Mouse (Mus musculus): Measurements from ENCODE around the gene Gm20716.

Gm20716 gene

GRCm38 (mm10) chr2:168230026-168230728 is at the start of gene Gm20716, which contains the start of the genes Dpm1 and Mocs3:
Gm20716 (minus strand) TSS chr2:168230364.
Dpm1 (minus strand) TSS chr2:168230591.
Mocs3 (plus strand) TSS chr2:168230622.
- in situ Hi-C loops (cut with MboI, MseI) = no loop called here

DNA sequence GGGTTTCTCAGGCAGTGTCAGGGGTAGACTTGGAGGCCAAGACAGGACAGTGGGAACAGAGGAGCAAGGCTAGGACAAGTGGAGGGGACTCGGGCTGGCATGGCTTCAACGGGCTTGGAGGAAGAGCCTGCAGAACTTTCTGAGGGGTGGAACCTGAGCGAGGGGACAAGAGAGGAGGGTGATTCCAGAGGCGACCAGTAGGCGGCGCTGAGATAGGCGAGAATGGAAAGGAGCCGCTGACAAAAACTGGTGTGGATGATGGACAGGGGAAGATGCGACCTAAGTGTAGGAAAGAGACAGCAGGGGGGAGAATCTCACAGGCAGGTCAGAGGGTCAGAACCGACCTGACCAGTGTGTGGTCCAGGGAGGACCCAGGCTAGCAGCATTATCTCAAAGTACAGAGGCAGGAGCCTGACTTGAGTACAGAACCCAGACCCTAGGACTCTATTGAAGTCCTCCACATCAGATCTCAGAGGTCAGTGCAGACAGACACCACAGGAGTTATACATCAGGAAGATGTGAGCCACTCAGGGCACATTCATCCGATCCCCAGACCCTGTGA is 44.3 kb upstream of the Gm20716 start:
- in situ Hi-C loops (cut with MboI, MseI) = no loop called here

DNA sequence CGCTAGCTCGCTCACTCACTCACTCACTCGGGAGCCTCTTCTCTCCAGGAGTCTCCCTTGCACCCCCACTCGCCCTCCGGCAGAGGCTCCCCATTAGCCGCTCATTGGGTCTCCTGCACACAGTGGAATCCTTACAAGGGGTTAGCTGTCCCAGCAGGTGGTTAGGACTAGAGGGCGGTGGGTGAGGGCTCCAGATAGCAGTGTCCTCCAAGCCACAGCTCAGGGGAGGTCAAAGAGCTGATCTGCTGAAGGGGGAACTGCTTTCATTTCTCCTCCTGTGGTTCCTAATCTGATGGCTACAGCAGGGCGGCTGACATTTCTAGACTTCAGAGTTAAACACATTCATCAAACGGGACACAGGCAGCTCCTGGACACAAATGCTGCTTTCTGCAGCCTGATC is 43.2 kb upstream of the Gm20716 start:
- in situ Hi-C loops (cut with MboI, MseI) = no loop called here

DNA sequence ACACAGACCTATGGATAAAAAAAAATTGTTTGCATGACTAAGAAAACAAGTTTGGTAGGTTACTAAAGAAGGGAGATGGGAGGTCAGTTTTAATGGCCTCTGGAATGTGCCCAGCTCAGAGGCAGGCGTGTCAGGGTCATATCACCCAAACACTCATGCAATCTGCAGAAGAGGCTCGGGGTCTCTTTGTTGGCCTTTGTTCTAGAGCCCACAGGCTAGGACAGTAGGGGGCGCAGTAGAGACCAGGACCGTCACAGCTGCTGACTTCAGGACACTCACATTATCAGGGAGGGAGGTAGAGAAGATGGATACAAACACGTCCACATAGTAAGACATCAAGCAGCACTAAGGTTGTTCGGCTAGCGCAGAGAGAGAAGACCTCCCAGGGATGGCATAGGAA is 37.9 kb upstream of the Gm20716 start:
- in situ Hi-C loops (cut with MboI, MseI) = no loop called here

DNA sequence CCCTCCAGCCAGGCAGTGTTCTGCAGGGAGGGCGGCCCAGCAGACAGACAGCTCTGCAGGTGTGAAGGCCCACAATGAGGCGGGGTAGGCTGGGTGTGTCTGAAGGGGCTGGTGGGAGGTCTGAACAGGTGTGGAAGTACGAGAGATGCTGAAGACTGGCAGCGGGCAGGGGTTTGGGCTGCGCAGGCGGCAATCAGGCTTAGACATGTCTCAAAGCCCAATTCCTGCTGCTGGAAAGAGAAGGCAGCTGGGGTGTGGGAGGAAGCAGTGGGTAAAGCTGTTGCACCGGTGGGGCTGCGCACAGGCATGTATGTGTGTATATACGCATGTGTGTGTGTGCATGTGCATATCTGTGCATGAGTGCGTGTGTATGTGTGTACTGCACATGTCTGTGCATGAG is 30.7 kb upstream of the Gm20716 start:
- in situ Hi-C loops (cut with MboI, MseI) = no loop called here

DNA sequence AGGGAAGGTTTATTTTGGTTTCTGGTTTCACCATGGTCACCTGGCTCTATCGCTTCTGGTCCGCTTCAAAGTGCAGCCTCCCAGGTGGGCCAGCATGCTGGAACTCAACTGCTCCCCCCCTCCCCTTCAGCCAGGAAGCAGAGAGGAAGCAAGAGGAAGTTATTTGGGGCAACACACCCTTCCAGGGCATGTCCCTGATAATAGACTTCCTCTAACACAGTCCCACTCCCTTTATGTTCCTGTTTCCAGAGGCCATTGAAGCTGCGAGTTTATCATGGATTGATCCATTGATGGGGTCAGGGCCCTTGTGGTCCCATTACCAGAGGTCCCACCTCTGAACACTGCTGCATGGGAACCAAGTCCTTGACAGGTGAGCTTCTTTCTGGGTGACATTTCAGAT is 30.0 kb upstream of the Gm20716 start:
- in situ Hi-C loops (cut with MboI, MseI) = no loop called here

DNA sequence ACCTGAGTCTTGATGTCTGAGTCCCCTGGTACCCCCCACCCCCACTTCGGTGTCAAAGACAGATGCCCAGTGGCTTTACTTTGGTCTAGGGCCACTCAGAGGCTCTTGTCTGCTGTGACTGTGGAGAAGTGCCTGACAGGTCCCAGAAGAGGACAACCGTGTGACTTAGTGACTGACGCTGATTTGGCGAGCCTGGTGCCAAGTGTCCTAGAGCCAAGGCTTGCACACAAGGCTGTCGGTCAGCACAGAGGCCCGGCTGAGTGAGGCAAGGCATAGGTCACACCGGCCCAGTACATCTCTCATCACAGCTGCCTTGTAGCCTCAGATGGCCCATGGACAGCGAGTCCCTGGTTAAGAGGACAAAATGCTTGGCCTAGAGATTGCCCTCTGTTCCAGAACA is 28.9 kb upstream of the Gm20716 start:
- in situ Hi-C loops (cut with MboI, MseI) = loop anchor here (10.0 kb wide), 1 partner anchor 406 kb away; no protein-coding TSS in a partner anchor

DNA sequence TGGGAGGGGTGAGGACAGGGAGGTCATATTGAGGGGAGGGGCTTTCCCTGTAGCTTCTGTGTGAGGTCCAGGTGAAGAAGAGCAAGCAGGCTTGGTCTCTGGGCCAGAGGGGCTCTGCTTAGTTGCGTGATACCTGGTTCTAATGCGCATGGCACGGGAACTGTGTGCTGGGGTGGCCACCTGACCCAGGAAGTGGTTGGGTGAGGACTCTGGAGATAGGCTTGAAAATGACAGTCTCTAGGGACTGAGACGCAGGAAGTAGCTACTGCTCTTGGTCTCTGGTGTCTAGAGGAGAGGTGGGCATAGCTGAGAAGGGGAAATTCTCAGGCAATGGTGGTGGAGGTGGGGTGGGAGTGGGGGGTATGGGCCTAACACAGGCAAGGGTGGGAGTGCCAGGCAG is 27.0 kb upstream of the Gm20716 start:
- in situ Hi-C loops (cut with MboI, MseI) = loop anchor here (10.0 kb wide), 1 partner anchor 408 kb away; no protein-coding TSS in a partner anchor

DNA sequence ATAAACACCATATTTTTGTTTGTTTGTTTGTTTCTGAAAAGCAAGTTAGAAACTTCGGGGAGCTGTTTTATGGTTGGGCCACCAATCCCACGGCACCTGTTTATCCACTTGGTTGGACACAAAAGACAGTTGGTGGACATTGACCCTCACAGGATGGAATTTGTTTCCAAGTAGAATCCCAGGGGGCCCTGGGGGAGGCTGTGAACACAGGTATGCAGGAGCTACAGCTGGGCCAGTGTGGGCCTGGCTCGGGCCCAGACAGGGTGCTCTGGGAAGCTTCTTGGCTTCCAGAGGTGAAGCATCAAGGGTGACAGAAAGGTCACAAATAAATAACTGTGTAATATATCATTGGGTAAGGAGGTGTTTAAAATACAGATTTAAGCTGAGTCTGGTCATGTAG is 26.3 kb upstream of the Gm20716 start:
- in situ Hi-C loops (cut with MboI, MseI) = loop anchor here (10.0 kb wide), 1 partner anchor 408 kb away; no protein-coding TSS in a partner anchor

GRCm38 (mm10) chr2:168253822-168254221 is 23.7 kb upstream of the Gm20716 start:
- in situ Hi-C loops (cut with MboI, MseI) = loop anchor here (5.0 to 10.0 kb wide), 3 partner anchors 188 to 411 kb away; no protein-coding TSS in a partner anchor

DNA sequence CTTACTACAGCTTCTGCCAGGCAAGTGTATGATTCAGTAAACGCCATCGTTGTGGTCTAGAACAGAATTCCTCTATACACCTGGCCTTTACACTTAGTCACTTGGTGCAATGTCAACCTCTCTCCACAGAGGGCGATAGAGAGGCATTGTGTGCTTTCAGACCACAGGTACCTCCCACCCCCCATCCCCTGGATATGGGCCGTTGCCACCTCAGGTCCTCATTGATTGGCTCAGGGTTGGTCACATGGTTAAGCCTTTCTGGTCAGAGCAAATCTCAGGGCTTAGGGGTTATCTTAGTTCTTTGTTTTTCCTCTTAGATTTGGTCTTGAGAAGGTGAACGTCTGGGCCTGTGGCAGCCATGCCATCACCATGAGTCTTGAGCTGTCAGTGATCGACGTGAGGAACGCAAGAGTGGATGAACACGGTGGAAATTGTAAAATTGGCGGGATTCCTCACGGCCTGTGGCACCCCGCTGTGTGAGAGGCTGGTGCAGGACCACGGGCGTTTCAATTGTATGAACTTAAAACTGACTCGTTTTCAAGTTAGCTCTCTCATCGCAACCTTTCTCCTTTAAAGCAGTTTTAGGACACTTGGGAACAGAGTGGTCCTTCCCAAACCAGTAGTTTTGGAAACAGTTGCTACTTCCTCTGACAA is 22.6 kb upstream of the Gm20716 start:
- in situ Hi-C loops (cut with MboI, MseI) = loop anchor here (5.0 to 10.0 kb wide), 3 partner anchors 190 to 412 kb away; no protein-coding TSS in a partner anchor

GRCm38 (mm10) chr2:168250270-168250669 is 20.1 kb upstream of the Gm20716 start:
- in situ Hi-C loops (cut with MboI, MseI) = loop anchor here (5.0 to 10.0 kb wide), 3 partner anchors 192 to 415 kb away; no protein-coding TSS in a partner anchor

DNA sequence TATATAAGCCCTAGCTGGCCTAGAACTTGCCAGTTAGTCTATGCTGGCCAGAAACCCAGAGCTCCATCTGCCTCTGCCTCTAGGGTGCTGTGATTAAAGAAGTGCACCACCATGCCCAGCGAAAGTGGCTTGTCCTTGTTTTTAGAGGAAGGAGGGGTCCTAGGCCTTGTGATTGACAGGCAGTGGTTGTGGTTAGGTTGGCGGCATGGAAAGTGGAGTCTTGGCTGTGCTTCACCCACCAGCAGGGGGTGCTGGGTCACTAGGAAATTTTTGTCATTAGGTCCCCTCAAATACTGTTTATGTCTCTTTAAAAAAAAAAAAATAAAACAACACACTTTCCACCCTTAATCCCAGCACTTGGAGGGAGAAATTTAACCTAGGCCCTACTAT is 18.7 kb upstream of the Gm20716 start:
- in situ Hi-C loops (cut with MboI, MseI) = no loop called here

DNA sequence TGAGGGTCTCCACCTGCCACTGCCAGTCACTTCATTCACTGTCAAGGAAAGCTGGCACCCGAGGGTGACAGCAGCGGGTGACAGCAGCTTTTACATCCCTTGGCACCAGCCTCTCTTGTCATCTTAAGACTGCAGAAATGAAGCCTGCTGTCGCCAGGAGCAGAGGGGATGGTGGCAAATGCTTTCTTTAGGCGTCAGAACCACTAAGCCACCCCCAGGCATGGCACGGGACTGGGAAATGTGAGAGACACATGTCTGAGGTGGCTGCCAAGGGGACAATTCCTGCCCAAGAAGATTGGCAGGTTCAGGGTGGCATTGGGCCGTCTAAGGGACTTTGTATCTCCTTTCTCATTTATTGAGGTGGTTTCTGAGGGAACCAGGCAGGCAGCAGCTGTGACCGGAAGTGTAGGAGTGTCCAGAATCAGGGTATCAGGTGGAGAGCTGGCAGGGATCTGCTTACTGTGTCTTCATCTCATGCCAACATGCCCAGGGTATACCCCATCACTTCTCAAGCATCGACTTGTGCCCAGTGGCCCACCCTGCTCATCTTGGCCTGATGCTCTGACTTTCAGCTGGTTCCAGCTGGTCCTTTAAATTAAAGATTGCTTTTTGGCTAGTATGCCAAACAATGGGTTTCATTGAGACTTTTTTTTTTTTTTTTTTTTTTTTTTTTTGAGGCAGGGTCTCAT is 18.1 kb upstream of the Gm20716 start:
- in situ Hi-C loops (cut with MboI, MseI) = no loop called here

DNA sequence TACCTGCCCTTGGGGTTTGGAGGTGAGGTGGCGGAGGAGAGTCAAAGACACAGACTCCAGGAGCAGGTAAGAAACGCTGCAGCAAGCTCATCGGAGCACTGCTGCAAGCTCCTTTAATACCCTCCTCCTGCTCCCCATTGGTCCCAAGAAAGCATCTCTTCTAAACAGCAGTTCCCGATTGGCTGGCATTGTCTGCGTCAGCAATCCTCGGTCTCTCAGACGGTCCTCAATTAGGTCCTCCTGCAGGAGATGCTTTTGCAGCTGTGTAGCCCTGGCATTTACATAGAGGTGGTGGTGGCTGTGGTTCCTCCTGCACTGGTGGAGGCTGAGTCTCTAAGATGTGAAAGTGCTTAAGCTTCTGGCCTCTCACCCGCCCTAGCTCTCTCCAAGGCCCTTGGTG is 15.4 kb upstream of the Gm20716 start:
- in situ Hi-C loops (cut with MboI, MseI) = no loop called here

DNA sequence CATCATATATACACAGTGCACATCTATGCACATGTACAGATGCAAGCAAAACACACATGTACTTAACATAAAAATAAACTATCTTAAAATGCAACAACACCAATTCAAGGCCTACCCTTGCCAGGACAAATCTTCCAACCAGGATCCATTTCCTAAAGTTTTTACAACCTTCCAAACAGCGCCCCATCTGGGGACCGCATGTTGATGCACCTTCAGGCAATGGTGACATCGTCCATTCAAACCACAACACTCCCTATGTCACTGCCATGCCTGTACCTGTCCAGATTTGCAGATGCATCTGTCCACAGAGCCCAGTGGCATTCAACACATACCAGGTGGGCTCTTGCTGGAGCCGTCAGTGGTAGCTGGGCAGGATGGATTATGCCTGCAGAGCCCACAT is 13.1 kb upstream of the Gm20716 start:
- in situ Hi-C loops (cut with MboI, MseI) = no loop called here

- in situ Hi-C loops (cut with MboI, MseI) = no loop called here
These were observed 12.7 kb upstream of the Gm20716 start for GRCm38 (mm10) chr2:168242841-168243240.

- in situ Hi-C loops (cut with MboI, MseI) = no loop called here
These were observed 8.2 kb upstream of the Gm20716 start for GRCm38 (mm10) chr2:168238335-168238734.

DNA sequence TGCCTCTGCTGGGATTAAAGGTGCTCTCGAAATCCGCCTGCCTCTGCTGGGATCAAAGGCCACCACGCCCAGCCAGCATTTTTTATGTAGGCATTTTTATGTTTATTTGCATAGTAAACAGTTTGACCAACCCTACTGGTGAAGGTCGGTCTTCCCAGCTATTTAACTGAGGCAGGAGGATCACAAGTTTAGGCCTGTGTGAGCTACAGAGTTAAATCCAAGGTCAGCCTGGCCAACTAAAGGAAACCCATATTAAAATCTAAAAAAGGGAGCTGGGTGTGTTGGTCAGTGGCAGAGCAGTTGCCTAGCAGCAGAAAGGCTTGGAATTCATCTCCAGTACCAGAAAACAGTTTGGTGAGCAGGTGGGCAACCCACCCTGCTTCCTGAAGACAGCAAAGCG is 3.1 kb upstream of the Gm20716 start:
- in situ Hi-C loops (cut with MboI, MseI) = no loop called here

GRCm38 (mm10) chr2:168231471-168231829 is 1.3 kb upstream of the Gm20716 start:
- in situ Hi-C loops (cut with MboI, MseI) = no loop called here

- in situ Hi-C loops (cut with MboI, MseI) = no loop called here
These were observed 758 bp upstream of the Gm20716 start for GRCm38 (mm10) chr2:168230773-168231470.
